Mouse (Mus musculus): ENCODE measurements at regions not wholly inside any gene's neighbourhood (a gene's known extent, or its start where the extent isn't known, plus 50 kb on each side); places are given as distances from the start of the nearest gene placed in this dataset.

- TF ChIP-seq EP300 (optimal IDR thresholded peaks at IDR 0.05) (no peak), CTCF (IDR thresholded peaks at IDR 0.05; ENCODE audit: low read depth) (no peak)
Measured at GRCm38 (mm10) chr5:44917173-44917815, 117.8 kb upstream of the Ldb2 start.

Measured in stomach, postnatal 0 days (tissue).